Mouse (Mus musculus) CH12.LX (cell line): ENCODE measurements around the gene Rxylt1. TPM values are rescaled to one million over a fixed set of nuclear protein-coding genes. Genes with fewer than 3 reads are reported as not detected.

ENCODE experiments used
- DNase-seq: peaks from one replicate; pipeline ENCODE4 v3.0.0-alpha.2; 2013; ENCODE audit errors: extremely low read depth
- H3K27ac ChIP-seq: 2 replicates; pipeline ENCODE4 v1.5.1; 2012; ENCODE audit warnings: low read depth, mild to moderate bottlenecking, control low read depth, moderate library complexity; ENCODE audit not compliant: insufficient read depth
- H3K27me3 ChIP-seq: replicated peaks from 2 replicates; pipeline ENCODE3; 2012; ENCODE audit warnings: inconsistent platforms
- H3K36me3 ChIP-seq, 2 experiments: replicated peaks in 1 of 2; 2 replicates each; pipeline versions ENCODE3 to v1.6.1; 2012; ENCODE audit warnings: inconsistent platforms in 1 of 2, low read length in 1 of 2, mild to moderate bottlenecking in 1 of 2, mixed read lengths in 1 of 2, moderate library complexity in 1 of 2; ENCODE audit not compliant: control insufficient read depth in 1 of 2, insufficient read depth in 1 of 2
- H3K4me1 ChIP-seq, 2 experiments: 2 replicates each; pipeline ENCODE4 v1.6.1; 2012; ENCODE audit warnings: inconsistent platforms in 1 of 2, moderate library complexity in 1 of 2; ENCODE audit not compliant: insufficient read depth in 2 of 2, control insufficient read depth in 1 of 2
- H3K4me2 ChIP-seq: 2 replicates; pipeline ENCODE4 v1.6.1; 2012; ENCODE audit warnings: low read depth, mild to moderate bottlenecking, control low read depth; ENCODE audit not compliant: poor library complexity, insufficient read depth, severe bottlenecking
- H3K4me3 ChIP-seq, 3 experiments: fragments of 150-350 bp in 1 of 3; sonication (generic) in 1 of 3; replicated peaks in 1 of 3; 2 replicates each; pipeline versions ENCODE3 to v1.5.1; 2011 to 2012; ENCODE audit warnings: low read depth in 2 of 3, low read length in 2 of 3, mild to moderate bottlenecking in 2 of 3, moderate library complexity in 2 of 3, control low read depth in 1 of 3, improper control_type of control experiment in 1 of 3, inconsistent platforms in 1 of 3, mixed read lengths in 1 of 3; ENCODE audit not compliant: poor library complexity in 1 of 3
- H3K79me2 ChIP-seq: replicated peaks from 2 replicates; pipeline ENCODE4 v1.6.1; 2012; ENCODE audit warnings: mild to moderate bottlenecking, moderate library complexity; ENCODE audit not compliant: control insufficient read depth, poor library complexity, insufficient read depth, severe bottlenecking; ENCODE audit errors: extremely low read depth
- H3K9ac ChIP-seq: 2 replicates; pipeline ENCODE4 v1.6.1; 2012; ENCODE audit warnings: low read depth, mild to moderate bottlenecking, control low read depth, moderate library complexity; ENCODE audit not compliant: insufficient read depth
- H3K9me3 ChIP-seq: replicated peaks from 2 replicates; pipeline ENCODE3; 2012; ENCODE audit warnings: low read length, inconsistent platforms, mixed read lengths
- CHD1 ChIP-seq: IDR thresholded peaks from 2 replicates; pipeline ENCODE4 v1.6.1; 2012; ENCODE audit warnings: low read depth, low read length, improper control_type of control experiment, inconsistent platforms
- CHD2 ChIP-seq: IDR thresholded peaks from 2 replicates; pipeline ENCODE4 v1.6.1; 2011; ENCODE audit warnings: low read length, improper control_type of control experiment
- CTCF ChIP-seq, 2 experiments: IDR thresholded peaks in 1 of 2; conservative IDR thresholded peaks in 1 of 2; 2 replicates each; pipeline ENCODE4 v1.5.1; 2011 to 2012; ENCODE audit warnings: low read depth in 2 of 2, low read length in 2 of 2, improper control_type of control experiment in 1 of 2, inconsistent platforms in 1 of 2, mild to moderate bottlenecking in 1 of 2, moderate library complexity in 1 of 2
- ELF1 ChIP-seq: IDR thresholded peaks from 2 replicates; pipeline ENCODE4 v1.6.1; 2014; ENCODE audit warnings: low read depth, mild to moderate bottlenecking, inconsistent platforms, low read length, improper control_type of control experiment
- EP300 ChIP-seq: IDR thresholded peaks from 2 replicates; pipeline ENCODE4 v1.6.1; 2011; ENCODE audit warnings: low read length, improper control_type of control experiment
- ETS1 ChIP-seq: conservative IDR thresholded peaks from 2 replicates; pipeline ENCODE4 v1.6.1; 2012; ENCODE audit warnings: low read depth, mild to moderate bottlenecking, inconsistent platforms, low read length, improper control_type of control experiment, moderate library complexity
- GABPA ChIP-seq: IDR thresholded peaks from 2 replicates; pipeline ENCODE4 v1.6.1; 2012; ENCODE audit warnings: low read depth, low read length, improper control_type of control experiment, inconsistent platforms; ENCODE audit not compliant: insufficient replicate concordance
- IRF4 ChIP-seq: IDR thresholded peaks from 2 replicates; pipeline ENCODE4 v1.6.1; 2014; ENCODE audit warnings: low read depth, mild to moderate bottlenecking, inconsistent platforms, low read length, improper control_type of control experiment
- JUN ChIP-seq: IDR thresholded peaks from 2 replicates; pipeline ENCODE4 v1.6.1; 2011; ENCODE audit warnings: low read depth, mild to moderate bottlenecking, low read length, improper control_type of control experiment, moderate library complexity; ENCODE audit not compliant: insufficient read depth
- KAT2A ChIP-seq: IDR thresholded peaks from 2 replicates; pipeline ENCODE4 v1.6.1; 2012; ENCODE audit warnings: low read length, improper control_type of control experiment, inconsistent platforms; ENCODE audit not compliant: insufficient replicate concordance
- MAFK ChIP-seq: IDR thresholded peaks from 2 replicates; pipeline ENCODE4 v1.6.1; 2011; ENCODE audit warnings: low read length, improper control_type of control experiment; ENCODE audit not compliant: insufficient replicate concordance
- MEF2A ChIP-seq: IDR thresholded peaks from 2 replicates; pipeline ENCODE4 v1.6.1; 2014; ENCODE audit warnings: low read depth, mild to moderate bottlenecking, inconsistent platforms, low read length, improper control_type of control experiment, borderline replicate concordance
- MYC ChIP-seq: IDR thresholded peaks from 2 replicates; pipeline ENCODE4 v1.6.1; 2011; ENCODE audit warnings: low read depth, mild to moderate bottlenecking, improper control_type of control experiment, low read length
- POLR2A ChIP-seq: IDR thresholded peaks from 2 replicates; pipeline ENCODE4 v1.6.1; 2011; ENCODE audit warnings: low read depth, mild to moderate bottlenecking, improper control_type of control experiment, low read length
- POLR2AphosphoS2 ChIP-seq: IDR thresholded peaks from 2 replicates; pipeline ENCODE4 v1.6.1; 2011; ENCODE audit warnings: low read depth, low read length, improper control_type of control experiment
- RCOR1 ChIP-seq: conservative IDR thresholded peaks from 2 replicates; pipeline ENCODE4 v1.6.1; 2012; ENCODE audit warnings: low read depth, mild to moderate bottlenecking, inconsistent platforms, low read length, improper control_type of control experiment
- TBP ChIP-seq: conservative IDR thresholded peaks from 2 replicates; pipeline ENCODE4 v1.6.1; 2011; ENCODE audit warnings: low read depth, low read length, improper control_type of control experiment
- TCF12 ChIP-seq: IDR thresholded peaks from 2 replicates; pipeline ENCODE4 v1.6.1; 2014; ENCODE audit warnings: low read depth, mild to moderate bottlenecking, inconsistent platforms, low read length, improper control_type of control experiment
- USF1 ChIP-seq: IDR thresholded peaks from 2 replicates; pipeline ENCODE4 v1.6.1; 2014; ENCODE audit warnings: low read depth, mild to moderate bottlenecking, inconsistent platforms, low read length, improper control_type of control experiment
- USF2 ChIP-seq: conservative IDR thresholded peaks from 2 replicates; pipeline ENCODE4 v1.6.1; 2011; ENCODE audit warnings: low read depth, low read length, improper control_type of control experiment
- ZC3H11A ChIP-seq: IDR thresholded peaks from 2 replicates; pipeline ENCODE4 v1.6.1; 2012; ENCODE audit warnings: low read depth, mild to moderate bottlenecking, inconsistent platforms, low read length, improper control_type of control experiment
- ZMIZ1 ChIP-seq: IDR thresholded peaks from 2 replicates; pipeline ENCODE4 v1.6.1; 2012; ENCODE audit warnings: low read depth, mild to moderate bottlenecking, inconsistent platforms, low read length, improper control_type of control experiment
- ZNF384 ChIP-seq: IDR thresholded peaks from 2 replicates; pipeline ENCODE4 v1.6.1; 2012; ENCODE audit warnings: low read depth, low read length, improper control_type of control experiment, inconsistent platforms
- dilution Hi-C: fragments of 300-500 bp; cut with MboI; formaldehyde crosslinking; loops from 2 replicates; pipeline ENCODE4 v1.14.3; 2020; ENCODE audit warnings: low sequenced_read_pairs; ENCODE audit not compliant: extremely low pct_unique_long_range_greater_than_20kb, extremely low pct_ligation_motif_present
- in situ Hi-C: fragments of 300-500 bp; cut with MboI; formaldehyde crosslinking; loops from 3 replicates; pipeline ENCODE4 v1.14.3; 2019; ENCODE audit warnings: low sequenced_read_pairs, low pct_ligation_motif_present, low pct_unique_long_range_greater_than_20kb, mixed read lengths
- polyA plus RNA-seq: library from polyadenylated mRNA; unstranded; fragments of >175 nt; gene quantifications from 2 replicates; pipeline ENCODE4 v1.2.1, GENCODE M21; 2012; ENCODE audit warnings: low read depth; ENCODE audit not compliant: insufficient read length
- total RNA-seq, 2 experiments: library from RNA; depleted of rRNA; stranded (reverse); fragments of 300-350 nt in 1 of 2; fragments of >200 nt in 1 of 2; gene quantifications; 2 replicates each; pipeline ENCODE4 v1.2.3; 2012 to 2014

The Rxylt1 gene
- total and polyA plus RNA-seq, 3 experiments = 19.5 to 78.0 (median 57.4) TPM

DNA sequence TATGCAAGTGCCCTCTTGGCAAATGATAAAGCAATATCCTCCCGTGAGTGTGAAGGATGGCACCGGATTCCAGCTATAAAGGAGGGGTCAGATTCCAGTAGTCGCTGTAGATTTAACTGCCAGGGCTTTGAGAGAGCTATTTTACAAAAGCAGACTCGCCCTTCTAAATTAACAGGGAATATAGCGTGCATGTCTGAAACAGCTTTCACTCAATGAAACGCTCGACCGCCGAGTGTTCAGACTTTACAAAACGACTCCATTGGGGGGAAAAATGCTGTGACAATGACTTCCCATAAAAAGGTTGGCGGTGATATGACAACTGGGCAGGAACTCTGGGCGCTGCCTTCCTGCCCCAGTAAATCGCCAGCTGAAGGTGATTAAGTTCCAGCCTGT is 50.7 kb downstream of the Rxylt1 start:
- Histone ChIP-seq H3K9ac (no peak overlapping the region), H3K36me3 (no peaks in the 10 kb centered on the region), H3K9me3 (peaks cover 12% of the 10 kb centered on the region), H3K27ac (no peak overlapping the region)
- dilution Hi-C loops (no loop called here), in situ Hi-C loops (no loop called here)
- DNase-seq = no peak
- TF ChIP-seq CTCF (conservative IDR thresholded peaks at IDR 0.05 in 1 of 2, IDR thresholded peaks at IDR 0.05 in 1 of 2; ENCODE audit: low read depth in 2 of 2, low read length in 2 of 2) (no peak), CHD1 (no peak), USF1 (no peak), MEF2A (no peak), ETS1 (no peak), ZMIZ1 (no peak), CHD2 (no peak)
- TF ChIP-seq, all 38 proteins: peak for 0
- no peaks in the 10 kb centered on the region for H3K27me3 ChIP-seq
- H3K4me3 ChIP-seq = no peak overlapping the region
- peaks cover 0 to 9% of the 10 kb centered on the region in 2 experiments; a peak in 1 of 4 replicates for H3K4me1 ChIP-seq
- no peaks in the 10 kb centered on the region for H3K79me2 ChIP-seq
- H3K4me2 ChIP-seq = no peak overlapping the region

- H3K27ac ChIP-seq = no peak overlapping the region
- no peak overlapping the region for H3K4me3 ChIP-seq
These were observed 51.2 kb downstream of the Rxylt1 start for GRCm38 (mm10) chr10:122045946-122046345.

GRCm38 (mm10) chr10:122044926-122045325 is 52.2 kb downstream of the Rxylt1 start:
- Histone ChIP-seq H3K9ac (no peak overlapping the region), H3K4me3 (no peak overlapping the region), H3K4me2 (no peak overlapping the region), H3K27ac (no peak overlapping the region), H3K27me3 (no peaks in the 10 kb centered on the region), H3K4me1 (peaks cover 0 to 9% of the 10 kb centered on the region in 2 experiments; a peak in 1 of 4 replicates), H3K9me3 (peaks cover 16% of the 10 kb centered on the region), H3K36me3 (no peaks in the 10 kb centered on the region), H3K79me2 (no peaks in the 10 kb centered on the region)
- TF ChIP-seq TCF12 (no peak), TBP (no peak), MEF2A (no peak), ETS1 (no peak), USF2 (no peak), EP300 (no peak), GABPA (no peak), MYC (no peak), KAT2A (no peak), JUN (no peak), CHD1 (no peak), POLR2AphosphoS2 (no peak), MAFK (no peak), CTCF (conservative IDR thresholded peaks at IDR 0.05 in 1 of 2, IDR thresholded peaks at IDR 0.05 in 1 of 2; ENCODE audit: low read depth in 2 of 2, low read length in 2 of 2) (no peak)
- dilution Hi-C loops (no loop called here), in situ Hi-C loops (no loop called here)
- DNase-seq = no peak

More at GRCm38 (mm10) chr10:122045946-122046345, 51.2 kb downstream of the Rxylt1 start:
- in situ Hi-C loops (no loop called here), dilution Hi-C loops (no loop called here)
- H3K4me1 ChIP-seq = peaks cover 0 to 9% of the 10 kb centered on the region in 2 experiments; a peak in 1 of 4 replicates
- H3K9me3 ChIP-seq = peaks cover 12% of the 10 kb centered on the region
- no peak for TF ChIP-seq CHD1
- TF ChIP-seq ETS1 = no peak
- no peak for TF ChIP-seq MYC
- no peak for TF ChIP-seq ELF1
- TF ChIP-seq CHD2 = no peak
- no peak for TF ChIP-seq POLR2A
- no peak for TF ChIP-seq MEF2A
- no peak for TF ChIP-seq ZC3H11A
- TF ChIP-seq RCOR1 = no peak
- TF ChIP-seq USF1 = no peak
- no peak for TF ChIP-seq CTCF (conservative IDR thresholded peaks at IDR 0.05 in 1 of 2, IDR thresholded peaks at IDR 0.05 in 1 of 2; ENCODE audit: low read depth in 2 of 2, low read length in 2 of 2)
- TF ChIP-seq IRF4 = no peak
- no peak for TF ChIP-seq ZNF384
- TF ChIP-seq USF2 = no peak
- no peak for TF ChIP-seq KAT2A
- DNase-seq = no peak
- no peaks in the 10 kb centered on the region for H3K27me3 ChIP-seq
- H3K9ac ChIP-seq = no peak overlapping the region
- H3K4me2 ChIP-seq = no peak overlapping the region
- H3K79me2 ChIP-seq = no peaks in the 10 kb centered on the region
- H3K36me3 ChIP-seq = no peaks in the 10 kb centered on the region
